Mouse (Mus musculus) right cerebral cortex, postnatal 10 days (tissue): ENCODE measurements around the gene Hecw1.
"Not testable (repeated sequence)": the region's sequence is repeated elsewhere in the genome, so short reads cannot be mapped to it uniquely, and the experiment has no call there.

Experiments
- DNase-seq, 2 experiments: peaks; one replicate each; pipeline ENCODE4 v3.0.0; 2021; ENCODE audit warnings: low spot score in 2 of 2

Hecw1 gene

DNA sequence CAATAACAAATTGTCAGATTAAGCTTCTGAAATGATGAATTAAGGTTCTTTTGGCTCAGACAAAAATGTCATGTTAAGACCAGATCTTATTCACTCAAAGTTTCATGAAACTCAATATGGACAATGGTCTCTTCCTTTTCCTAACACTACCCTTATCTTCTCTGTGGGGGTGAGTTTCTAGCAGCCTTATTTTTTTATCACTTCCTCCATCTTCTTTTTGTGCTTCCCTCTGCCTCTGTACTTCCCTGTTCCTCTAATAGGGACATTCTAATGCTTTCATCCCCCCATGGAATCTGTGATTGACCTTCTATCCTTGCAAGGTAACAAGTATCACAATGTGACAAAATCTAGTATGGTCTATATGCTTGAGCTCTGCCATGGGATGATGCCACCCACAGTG, 148.6 kb downstream of the Hecw1 start:
- DNase-seq = no peak

DNA sequence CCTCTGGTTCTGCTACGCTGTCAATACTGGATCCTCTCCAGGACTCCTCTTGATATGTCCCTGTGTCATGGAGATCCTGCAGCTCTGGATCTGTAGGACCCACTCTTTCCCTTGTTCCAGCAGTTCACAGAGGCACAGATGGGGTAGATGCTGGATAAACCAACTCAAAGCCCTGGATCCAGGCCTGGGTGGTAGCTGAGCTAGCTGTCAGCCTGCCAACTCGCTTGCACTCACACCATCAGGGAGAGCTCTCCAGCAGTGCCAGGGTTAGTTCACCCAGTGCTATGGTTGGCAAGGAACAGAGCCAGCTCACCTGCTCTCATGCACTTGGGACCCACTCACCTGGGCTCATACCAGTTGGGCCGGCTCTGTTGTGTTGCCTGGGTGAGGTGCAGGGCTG, 157.5 kb downstream of the Hecw1 start:
- peak in 1 of 2 experiments; percentile 20 for DNase-seq

DNA sequence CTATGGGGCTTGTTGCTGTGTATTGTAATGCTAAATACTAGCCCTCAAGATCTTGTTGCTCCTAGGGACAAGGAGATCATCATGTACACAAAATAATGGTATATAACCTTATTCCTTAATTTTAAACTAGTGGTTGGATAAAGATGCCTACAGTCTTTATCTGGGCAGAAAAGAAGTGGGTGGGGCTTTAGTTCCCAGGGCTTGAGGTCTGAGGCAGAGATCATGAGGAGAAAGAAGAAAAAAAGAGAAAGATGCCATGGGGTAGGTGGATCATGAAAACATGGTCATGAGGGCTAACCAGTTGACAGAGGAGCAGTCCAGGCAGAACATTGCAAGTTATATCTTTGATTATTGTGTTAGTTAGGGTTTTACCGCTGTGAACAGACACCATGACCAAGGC, 195.8 kb downstream of the Hecw1 start:
- DNase-seq = no peak

DNA sequence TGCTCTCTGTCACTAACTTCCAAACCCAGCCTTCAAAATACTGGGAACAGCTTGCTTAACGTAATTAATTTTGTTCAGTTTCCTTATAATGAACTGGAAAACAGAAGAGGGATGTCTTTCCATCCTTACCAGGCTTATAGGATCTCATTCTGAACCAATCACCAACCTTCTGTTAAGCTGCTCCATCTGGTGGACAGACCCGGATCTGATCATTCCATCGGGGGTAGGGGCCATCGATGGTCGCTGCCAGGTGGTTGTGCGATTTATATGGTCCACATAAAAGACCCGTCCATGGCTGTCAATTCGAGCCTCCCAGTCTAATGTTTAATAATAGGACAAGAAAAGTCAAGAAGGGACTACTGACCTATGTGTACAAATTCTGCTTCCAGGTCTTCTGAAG, 216.4 kb downstream of the Hecw1 start:
- DNase-seq = no peak

GRCm38 (mm10) chr13:14304103-14304502, 218.9 kb downstream of the Hecw1 start:
- no peak for DNase-seq

- DNase-seq = no peak
These were observed 220.1 kb downstream of the Hecw1 start for GRCm38 (mm10) chr13:14302921-14303320.

DNA sequence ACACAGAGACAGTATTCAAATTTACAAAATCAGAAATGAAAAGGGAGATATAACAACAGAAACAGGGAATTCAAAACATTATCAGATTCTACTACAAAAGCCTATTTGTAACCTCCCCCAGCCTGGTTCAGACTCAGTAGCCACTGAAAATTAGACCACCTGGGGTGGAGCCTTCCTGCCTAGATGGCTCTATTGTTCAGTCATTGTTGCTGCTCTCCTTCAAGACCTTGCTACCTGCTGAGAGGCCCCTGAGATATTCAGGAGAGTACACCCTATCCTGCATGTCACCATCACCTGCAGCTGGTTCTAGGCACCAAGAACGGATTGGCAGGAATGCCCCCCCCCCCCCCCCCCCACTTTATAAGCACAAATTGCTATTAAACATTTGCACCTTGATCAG, 233.0 kb downstream of the Hecw1 start:
- no peak for DNase-seq

DNA sequence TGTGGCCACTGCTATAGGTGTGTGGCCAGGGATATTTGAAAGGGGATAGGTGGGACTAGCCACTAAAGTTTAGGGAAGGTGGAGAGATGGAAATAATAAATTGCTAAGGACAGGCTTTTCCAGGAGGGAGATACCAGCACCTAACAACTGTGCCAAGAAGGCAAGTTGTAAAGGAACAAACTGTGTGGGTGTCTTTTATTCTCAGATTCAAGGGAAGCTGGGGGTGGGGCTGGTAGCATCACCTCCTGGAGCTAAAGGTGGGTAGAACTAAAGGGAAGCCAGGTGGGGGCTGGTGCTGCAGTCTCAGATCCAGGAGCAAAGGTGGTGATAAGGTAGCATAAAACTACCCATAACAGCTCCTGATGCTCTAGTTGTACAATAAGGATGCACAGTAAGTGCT, 251.6 kb downstream of the Hecw1 start:
- peak; percentile 27 to 31 for DNase-seq

DNA sequence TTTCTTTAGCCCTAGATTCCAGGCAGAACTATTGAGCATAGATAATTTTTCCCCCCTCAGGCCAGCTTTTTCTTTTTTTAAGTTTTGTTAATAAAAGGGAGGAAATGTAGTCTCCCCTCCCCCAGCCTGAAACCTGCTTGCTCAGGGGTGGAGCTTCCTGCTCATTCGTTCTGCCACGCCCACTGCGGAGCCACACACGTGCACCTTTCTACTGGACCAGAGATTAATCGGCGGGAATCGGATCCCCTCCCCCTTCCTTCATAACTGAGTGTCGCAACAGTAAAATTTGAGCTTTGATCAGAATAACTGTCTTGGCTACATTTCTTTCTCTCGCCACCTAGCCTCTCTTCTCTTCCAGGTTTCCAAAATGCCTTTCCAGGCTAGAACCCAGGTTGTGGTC, 262.1 kb downstream of the Hecw1 start:
- DNase-seq = not testable (repeated sequence)

DNA sequence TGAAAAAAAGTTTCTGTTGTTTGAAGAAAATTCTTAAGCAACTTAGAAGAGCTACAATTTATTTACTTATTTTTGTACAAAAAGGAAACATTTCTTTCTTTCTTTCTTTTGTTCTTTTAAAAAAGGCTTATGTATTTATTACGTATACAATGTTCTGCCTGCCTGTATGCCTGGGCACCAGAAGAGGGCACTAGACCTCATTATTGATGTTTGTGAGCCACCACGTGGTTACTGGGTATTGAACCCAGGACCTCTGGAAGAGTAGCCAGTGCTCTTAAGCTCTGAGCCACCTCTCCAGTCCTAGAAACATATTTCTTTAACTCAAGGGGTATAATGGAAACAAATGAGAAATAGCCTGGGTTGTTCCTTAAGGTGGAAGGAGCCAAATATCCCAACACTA, 277.1 kb downstream of the Hecw1 start:
- DNase-seq = no peak

DNA sequence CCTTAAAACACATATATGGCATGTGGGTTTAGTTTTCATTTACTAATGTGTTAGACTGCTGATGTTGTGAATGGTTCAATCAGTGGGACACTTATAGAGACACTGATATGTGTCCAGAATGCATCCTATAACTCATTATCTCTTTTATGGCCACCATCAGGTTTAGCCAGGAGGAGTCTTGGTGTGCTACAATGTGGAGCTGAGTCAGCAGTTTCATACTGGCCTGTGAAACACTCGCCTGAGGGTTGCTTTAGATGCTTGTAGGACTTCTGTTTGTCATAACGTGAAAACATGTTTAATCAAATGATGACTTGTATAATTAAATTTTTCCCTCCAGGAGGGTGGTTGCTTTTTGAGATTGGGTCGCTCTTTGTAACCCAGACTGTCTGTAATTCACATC, 343.4 kb downstream of the Hecw1 start:
- DNase-seq = no peak

DNA sequence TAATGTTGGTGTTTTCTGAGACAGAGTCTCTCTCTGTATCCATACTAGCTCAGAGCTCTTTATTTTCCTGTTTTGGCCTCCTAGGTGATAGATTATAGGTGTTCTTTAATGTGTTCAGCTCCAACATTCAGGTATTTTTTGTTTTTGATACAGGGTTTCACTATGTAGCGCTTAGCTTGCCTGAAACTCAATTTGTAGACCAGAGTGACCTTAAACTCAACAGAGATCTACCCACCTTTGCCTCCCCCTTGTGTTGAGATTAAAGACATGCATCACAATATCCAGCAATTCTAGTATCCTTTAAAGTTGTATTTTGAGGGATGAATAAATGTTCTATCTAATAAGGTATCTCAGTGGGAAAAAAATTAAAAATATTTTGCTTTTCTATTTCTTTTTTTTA, 345.0 kb downstream of the Hecw1 start:
- no peak for DNase-seq
